In the genomic region with DNA sequence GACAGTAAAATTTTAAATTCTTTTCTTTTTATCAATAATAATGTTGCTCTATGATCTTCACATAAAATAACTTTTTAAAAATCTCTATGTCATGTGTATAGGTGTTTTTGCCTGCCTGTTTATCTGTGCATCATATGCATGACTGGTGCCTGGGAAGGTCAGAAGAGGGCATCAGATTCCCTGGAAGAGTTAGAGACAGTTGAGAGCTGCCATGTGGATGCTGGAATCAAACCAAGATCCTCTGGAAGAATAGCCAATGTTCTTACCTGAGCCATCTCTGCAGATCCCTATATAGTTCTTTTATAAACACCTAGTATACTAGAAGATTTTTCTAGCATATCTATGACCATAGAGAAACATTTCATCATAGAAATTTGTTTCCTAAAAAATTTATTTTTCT, we compare ENCODE assay signal across 25 mouse cellular contexts. TPM values are rescaled to one million over a fixed set of nuclear protein-coding genes. Genes with fewer than 3 reads are reported as not detected.
DNase-seq lines count a peak whose midpoint lies in the region; TF ChIP-seq lines count a peak whose summit lies in the region.
"Had no signal": no experiment of that assay in that cellular context is flagged by ENCODE, and none has a peak within 500 bp of the region (broad histone marks: within the 10 kb centered on the region; RNA-seq: fewer than 3 reads in every experiment).

No protein-coding gene starts in this region.

- no peak for TF ChIP-seq CTCF in liver, adult 2 months (IDR thresholded peaks at IDR 0.05; ENCODE audit: low read depth, low read length)

- H3K4me1 ChIP-seq in liver, adult 2 months (ENCODE audit: control insufficient read depth, insufficient read depth, low read length), result peaks cover 14% of the 10 kb centered on the region

- no peak overlapping the region for H3K27ac ChIP-seq in liver, adult 2 months (replicated peaks; ENCODE audit: insufficient read depth, low read depth, low read length)
- H3K27ac ChIP-seq: embryonic facial prominence, embryonic 12.5 days; embryonic facial prominence, embryonic 15.5 days; gastrocnemius, adult 2 months; heart, embryonic 15.5 days; hindbrain, embryonic 10.5 days; hindbrain, embryonic 13.5 days; intestine, embryonic 15.5 days had no signal

- no peak overlapping the region for H3K9ac ChIP-seq in liver, adult 2 months (ENCODE audit: low read depth, low read length)
- H3K9ac ChIP-seq: embryonic facial prominence, embryonic 12.5 days; embryonic facial prominence, embryonic 15.5 days; forebrain, postnatal 0 days; heart, embryonic 15.5 days; hindbrain, embryonic 13.5 days; intestine, embryonic 15.5 days had no signal

- no peaks in the 10 kb centered on the region for H3K27me3 ChIP-seq in liver, adult 2 months (ENCODE audit: control insufficient read depth, insufficient read depth, low read length)
- H3K27me3 ChIP-seq: CH12.LX; embryonic facial prominence, embryonic 12.5 days; embryonic facial prominence, embryonic 15.5 days; heart, embryonic 15.5 days; hindbrain, embryonic 13.5 days; intestine, embryonic 15.5 days; Patski had no signal

- TF ChIP-seq POLR2A in liver, adult 2 months (IDR thresholded peaks at IDR 0.05; ENCODE audit: extremely low read depth, insufficient read depth, low read length), result no peak

- H3K36me3 ChIP-seq in liver, adult 2 months (ENCODE audit: control insufficient read depth, insufficient read depth, low read length), result no peaks in the 10 kb centered on the region; the same call in 1 of the 2 replicates
- H3K36me3 ChIP-seq: embryonic facial prominence, embryonic 12.5 days; embryonic facial prominence, embryonic 15.5 days; heart, embryonic 15.5 days; hindbrain, embryonic 13.5 days; intestine, embryonic 15.5 days had no signal

- H3K79me2 ChIP-seq in liver, adult 2 months (ENCODE audit: control insufficient read depth, insufficient read depth, low read length), result peaks cover 17% of the 10 kb centered on the region; the same call in 1 of the 2 replicates

- H3K4me3 ChIP-seq in liver, adult 2 months (ENCODE audit: insufficient read depth, low read depth, low read length), result no peak overlapping the region
- H3K4me3 ChIP-seq: embryonic facial prominence, embryonic 12.5 days; embryonic facial prominence, embryonic 15.5 days; gastrocnemius, adult 2 months; heart, embryonic 15.5 days; hindbrain, embryonic 10.5 days; hindbrain, embryonic 13.5 days; intestine, embryonic 15.5 days had no signal

- DNase-seq in cerebellum, adult 18-20 months, result peak; percentile 56 to 70
- no peak for DNase-seq in cerebellum, postnatal 4 days (ENCODE audit: low spot score in 2 of 2)
- peak; percentile 70 for DNase-seq in liver, adult 2 months (ENCODE audit: extremely low read depth, low read depth, low spot score)
- DNase-seq in liver, result no peak
- DNase-seq in cerebellum, postnatal 36 days, result peak; percentile 28 to 46
- no peak for DNase-seq in layer of hippocampus, adult 9-10 months (ENCODE audit: low spot score)
- DNase-seq: adrenal gland, postnatal 10 days; adrenal gland, postnatal 36 days; B cell, adult 2 months; forebrain, postnatal 0 days; gastrocnemius, adult 2 months; gastrocnemius, postnatal 14 days; heart, adult 11 months; heart, postnatal 10 days; heart, postnatal 36 days; kidney, adult 11 months; kidney, adult 8-10 months had no signal

RNA-seq across cellular contexts. Expression of gene Usp3, which starts 8.8 kb away (rescaled TPM):
- total RNA-seq in liver, adult 2 months (2014; rRNA removed), result 37.7 and 41.5 TPM in 2 replicates
- 9.8 and 11.2 TPM in 2 replicates for polyA plus RNA-seq in liver, adult 2 months (2012; rRNA removed)

Comparison
In these comparisons a context has a peak if more than half of its experiments do, and no peak if none do; other contexts are left out.
1. DNase-seq: peak in cerebellum, adult 18-20 months (2 of 2), liver, adult 2 months (single experiment) and cerebellum, postnatal 36 days (2 of 2); none in cerebellum, postnatal 4 days (0 of 2), liver (single experiment) and layer of hippocampus, adult 9-10 months (single experiment).